Mouse (Mus musculus) CH12.LX (cell line): ENCODE data around the gene Tmem216. TPM values are rescaled to one million over a fixed set of nuclear protein-coding genes. Genes with fewer than 3 reads are reported as not detected.

Experiments used
- DNase-seq: peaks from one replicate; pipeline ENCODE4 v3.0.0-alpha.2; 2013; ENCODE audit errors: extremely low read depth
- H3K27ac ChIP-seq: 2 replicates; pipeline ENCODE4 v1.5.1; 2012; ENCODE audit warnings: low read depth, mild to moderate bottlenecking, control low read depth, moderate library complexity; ENCODE audit not compliant: insufficient read depth
- H3K27me3 ChIP-seq: replicated peaks from 2 replicates; pipeline ENCODE3; 2012; ENCODE audit warnings: inconsistent platforms
- H3K36me3 ChIP-seq, 2 experiments: replicated peaks in 1 of 2; 2 replicates each; pipeline versions ENCODE3 to v1.6.1; 2012; ENCODE audit warnings: inconsistent platforms in 1 of 2, low read length in 1 of 2, mild to moderate bottlenecking in 1 of 2, mixed read lengths in 1 of 2, moderate library complexity in 1 of 2; ENCODE audit not compliant: control insufficient read depth in 1 of 2, insufficient read depth in 1 of 2
- H3K4me1 ChIP-seq, 2 experiments: 2 replicates each; pipeline ENCODE4 v1.6.1; 2012; ENCODE audit warnings: inconsistent platforms in 1 of 2, moderate library complexity in 1 of 2; ENCODE audit not compliant: insufficient read depth in 2 of 2, control insufficient read depth in 1 of 2
- H3K4me2 ChIP-seq: 2 replicates; pipeline ENCODE4 v1.6.1; 2012; ENCODE audit warnings: low read depth, mild to moderate bottlenecking, control low read depth; ENCODE audit not compliant: poor library complexity, insufficient read depth, severe bottlenecking
- H3K4me3 ChIP-seq, 3 experiments: fragments of 150-350 bp in 1 of 3; sonication (generic) in 1 of 3; replicated peaks in 1 of 3; 2 replicates each; pipeline versions ENCODE3 to v1.5.1; 2011 to 2012; ENCODE audit warnings: low read depth in 2 of 3, low read length in 2 of 3, mild to moderate bottlenecking in 2 of 3, moderate library complexity in 2 of 3, control low read depth in 1 of 3, improper control_type of control experiment in 1 of 3, inconsistent platforms in 1 of 3, mixed read lengths in 1 of 3; ENCODE audit not compliant: poor library complexity in 1 of 3
- H3K79me2 ChIP-seq: replicated peaks from 2 replicates; pipeline ENCODE4 v1.6.1; 2012; ENCODE audit warnings: mild to moderate bottlenecking, moderate library complexity; ENCODE audit not compliant: control insufficient read depth, poor library complexity, insufficient read depth, severe bottlenecking; ENCODE audit errors: extremely low read depth
- H3K9ac ChIP-seq: 2 replicates; pipeline ENCODE4 v1.6.1; 2012; ENCODE audit warnings: low read depth, mild to moderate bottlenecking, control low read depth, moderate library complexity; ENCODE audit not compliant: insufficient read depth
- H3K9me3 ChIP-seq: replicated peaks from 2 replicates; pipeline ENCODE3; 2012; ENCODE audit warnings: low read length, inconsistent platforms, mixed read lengths
- CHD1 ChIP-seq: IDR thresholded peaks from 2 replicates; pipeline ENCODE4 v1.6.1; 2012; ENCODE audit warnings: low read depth, low read length, improper control_type of control experiment, inconsistent platforms
- CTCF ChIP-seq, 2 experiments: IDR thresholded peaks in 1 of 2; conservative IDR thresholded peaks in 1 of 2; 2 replicates each; pipeline ENCODE4 v1.5.1; 2011 to 2012; ENCODE audit warnings: low read depth in 2 of 2, low read length in 2 of 2, improper control_type of control experiment in 1 of 2, inconsistent platforms in 1 of 2, mild to moderate bottlenecking in 1 of 2, moderate library complexity in 1 of 2
- ELF1 ChIP-seq: IDR thresholded peaks from 2 replicates; pipeline ENCODE4 v1.6.1; 2014; ENCODE audit warnings: low read depth, mild to moderate bottlenecking, inconsistent platforms, low read length, improper control_type of control experiment
- MAFK ChIP-seq: IDR thresholded peaks from 2 replicates; pipeline ENCODE4 v1.6.1; 2011; ENCODE audit warnings: low read length, improper control_type of control experiment; ENCODE audit not compliant: insufficient replicate concordance
- MXI1 ChIP-seq: IDR thresholded peaks from 2 replicates; pipeline ENCODE4 v1.6.1; 2011; ENCODE audit warnings: mild to moderate bottlenecking, low read depth, low read length, improper control_type of control experiment
- MYC ChIP-seq: IDR thresholded peaks from 2 replicates; pipeline ENCODE4 v1.6.1; 2011; ENCODE audit warnings: low read depth, mild to moderate bottlenecking, improper control_type of control experiment, low read length
- POLR2AphosphoS2 ChIP-seq: IDR thresholded peaks from 2 replicates; pipeline ENCODE4 v1.6.1; 2011; ENCODE audit warnings: low read depth, low read length, improper control_type of control experiment
- RAD21 ChIP-seq: IDR thresholded peaks from 2 replicates; pipeline ENCODE4 v1.6.1; 2011; ENCODE audit warnings: low read depth, mild to moderate bottlenecking, low read length, improper control_type of control experiment, moderate library complexity
- SMC3 ChIP-seq: IDR thresholded peaks from 2 replicates; pipeline ENCODE4 v1.6.1; 2011; ENCODE audit warnings: low read depth, low read length, improper control_type of control experiment
- USF1 ChIP-seq: IDR thresholded peaks from 2 replicates; pipeline ENCODE4 v1.6.1; 2014; ENCODE audit warnings: low read depth, mild to moderate bottlenecking, inconsistent platforms, low read length, improper control_type of control experiment
- USF2 ChIP-seq: conservative IDR thresholded peaks from 2 replicates; pipeline ENCODE4 v1.6.1; 2011; ENCODE audit warnings: low read depth, low read length, improper control_type of control experiment
- ZNF384 ChIP-seq: IDR thresholded peaks from 2 replicates; pipeline ENCODE4 v1.6.1; 2012; ENCODE audit warnings: low read depth, low read length, improper control_type of control experiment, inconsistent platforms
- dilution Hi-C: fragments of 300-500 bp; cut with MboI; formaldehyde crosslinking; loops from 2 replicates; pipeline ENCODE4 v1.14.3; 2020; ENCODE audit warnings: low sequenced_read_pairs; ENCODE audit not compliant: extremely low pct_unique_long_range_greater_than_20kb, extremely low pct_ligation_motif_present
- in situ Hi-C: fragments of 300-500 bp; cut with MboI; formaldehyde crosslinking; loops from 3 replicates; pipeline ENCODE4 v1.14.3; 2019; ENCODE audit warnings: low sequenced_read_pairs, low pct_ligation_motif_present, low pct_unique_long_range_greater_than_20kb, mixed read lengths
- polyA plus RNA-seq: library from polyadenylated mRNA; unstranded; fragments of >175 nt; gene quantifications from 2 replicates; pipeline ENCODE4 v1.2.1, GENCODE M21; 2012; ENCODE audit warnings: low read depth; ENCODE audit not compliant: insufficient read length
- total RNA-seq, 2 experiments: library from RNA; depleted of rRNA; stranded (reverse); fragments of 300-350 nt in 1 of 2; fragments of >200 nt in 1 of 2; gene quantifications; 2 replicates each; pipeline ENCODE4 v1.2.3; 2012 to 2014

Gene Tmem216
- total and polyA plus RNA-seq, 3 experiments = 19.9 to 25.7 (median 24.0) TPM

GRCm38 (mm10) chr19:10602787-10603186 is 46.7 kb upstream of the Tmem216 start (continued):
- peak; percentile 84 for TF ChIP-seq RAD21
- no peak for TF ChIP-seq USF2
- no peak for TF ChIP-seq MXI1
- TF ChIP-seq USF1 = no peak

DNA sequence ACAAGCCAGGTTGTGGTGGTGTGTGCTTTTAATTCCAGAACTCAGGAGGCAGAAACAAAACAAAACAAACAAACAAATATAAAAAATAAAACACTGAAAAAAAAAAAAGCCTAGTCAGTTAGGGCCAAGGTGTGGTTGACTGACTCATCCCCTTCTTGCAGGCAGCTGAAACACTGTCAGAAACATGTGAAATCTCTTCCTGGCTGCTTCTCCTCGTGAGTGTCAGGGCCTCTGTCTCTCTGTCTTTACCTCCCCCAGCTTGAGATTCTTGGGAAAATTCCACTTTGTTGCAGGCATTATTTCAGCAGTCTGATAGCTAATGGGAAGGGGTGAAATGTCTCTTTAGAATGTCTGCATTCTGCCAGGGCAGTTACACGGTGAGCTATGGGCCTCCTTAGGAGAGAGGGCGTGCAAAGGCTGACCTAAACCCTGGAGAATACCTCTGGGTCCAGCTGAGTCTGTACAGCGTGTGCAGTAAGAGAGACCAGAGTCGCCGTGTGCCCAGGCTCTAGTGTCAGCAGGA is 46.3 kb upstream of the Tmem216 start:
- Histone ChIP-seq H3K27me3 (no peaks in the 10 kb centered on the region), H3K4me2 (peak overlapping the region; percentile 48), H3K9ac (peak overlapping the region; percentile 59), H3K27ac (peak overlapping the region; percentile 90), H3K9me3 (no peaks in the 10 kb centered on the region), H3K4me3 (peak overlapping the region in 2 of 3 experiments; percentile 22 to 40), H3K36me3 (peaks cover 13 to 42% of the 10 kb centered on the region in 2 experiments), H3K79me2 (peaks cover 17% of the 10 kb centered on the region), H3K4me1 (peaks cover 13 to 61% of the 10 kb centered on the region in 2 experiments)
- DNase-seq = no peak
- in situ Hi-C loops = loop anchor here (5.0 kb wide), 1 partner anchor 40 kb away; no protein-coding TSS in a partner anchor
- no peak for TF ChIP-seq POLR2AphosphoS2
- peak; percentile 45; the same call in 1 of the 2 replicates for TF ChIP-seq CHD1
- peak; percentile 78 for TF ChIP-seq ZNF384
- dilution Hi-C loops = no loop called here

DNA sequence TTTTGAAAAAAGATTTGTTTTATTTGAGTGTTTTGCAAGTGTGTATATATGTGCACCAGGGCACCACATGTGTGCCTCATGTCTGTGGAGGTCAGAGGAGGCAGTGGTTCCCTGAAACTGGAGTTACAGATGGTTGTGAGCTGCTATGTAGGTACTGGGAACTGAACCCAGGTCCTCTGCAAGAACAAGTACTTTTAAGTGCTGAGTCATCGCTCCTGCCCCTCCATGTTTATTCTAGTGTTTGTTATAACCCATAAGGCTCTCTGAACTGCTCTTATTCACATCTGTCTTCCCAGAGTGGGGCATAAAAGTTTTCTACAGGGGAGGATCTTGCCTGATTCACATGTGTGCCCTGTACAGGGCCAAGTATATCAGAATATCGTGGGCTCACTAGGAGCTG is 43.6 kb upstream of the Tmem216 start:
- dilution Hi-C loops = no loop called here
- H3K27ac ChIP-seq = no peak overlapping the region

GRCm38 (mm10) chr19:10598188-10598587 is 42.1 kb upstream of the Tmem216 start:
- in situ Hi-C loops = no loop called here
- Histone ChIP-seq H3K9ac (no peak overlapping the region), H3K79me2 (no peaks in the 10 kb centered on the region), H3K27me3 (no peaks in the 10 kb centered on the region), H3K27ac (no peak overlapping the region), H3K36me3 (peaks cover 48 to 77% of the 10 kb centered on the region in 2 experiments), H3K4me2 (no peak overlapping the region), H3K4me3 (no peak overlapping the region), H3K4me1 (peaks cover 7 to 42% of the 10 kb centered on the region in 2 experiments), H3K9me3 (no peaks in the 10 kb centered on the region)
- DNase-seq = peak; percentile 67
- TF ChIP-seq CTCF (conservative IDR thresholded peaks at IDR 0.05 in 1 of 2, IDR thresholded peaks at IDR 0.05 in 1 of 2; ENCODE audit: low read depth in 2 of 2, low read length in 2 of 2) (peak in 1 of 2 experiments; percentile 67; a peak in 3 of 4 replicates), SMC3 (peak; percentile 62), ELF1 (peak; percentile 52; the same call in 1 of the 2 replicates), MXI1 (no peak), MYC (peak; percentile 81; the same call in 1 of the 2 replicates), RAD21 (peak; percentile 58), ZNF384 (no peak)
- dilution Hi-C loops = no loop called here

More for the DNA sequence above, 43.6 kb upstream of the Tmem216 start:
- Histone ChIP-seq H3K9me3 (no peaks in the 10 kb centered on the region), H3K27me3 (no peaks in the 10 kb centered on the region), H3K4me1 (peaks cover 13 to 53% of the 10 kb centered on the region in 2 experiments), H3K36me3 (peaks cover 34 to 63% of the 10 kb centered on the region in 2 experiments), H3K4me3 (no peak overlapping the region), H3K9ac (no peak overlapping the region), H3K79me2 (no peaks in the 10 kb centered on the region), H3K4me2 (no peak overlapping the region)
- TF ChIP-seq CHD1 (no peak), MAFK (peak; percentile 77)
- DNase-seq = no peak
- in situ Hi-C loops = loop anchor here (5.0 kb wide), 1 partner anchor 37 kb away; no protein-coding TSS in a partner anchor
